In genomic region chr5:149961178-149961577, GRCm38 (mm10) we compare ENCODE assay signal across 31 mouse cellular contexts. TPM values are rescaled to one million over a fixed set of nuclear protein-coding genes. Genes with fewer than 3 reads are reported as not detected.
DNase-seq lines count a peak whose midpoint lies in the region; ATAC-seq and TF ChIP-seq lines count a peak whose summit lies in the region.
"Had no signal": no experiment of that assay in that cellular context is flagged by ENCODE, and none has a peak within 500 bp of the region (broad histone marks: within the 10 kb centered on the region; RNA-seq: fewer than 3 reads in every experiment).

No protein-coding gene starts in this region.

- H3K9me3 ChIP-seq in heart, embryonic 10.5 days: no peaks in the 10 kb centered on the region
- H3K9me3 ChIP-seq in kidney, embryonic 15.5 days (replicated peaks): no peaks in the 10 kb centered on the region
- H3K9me3 ChIP-seq in heart, embryonic 16.5 days (replicated peaks; ENCODE audit: control insufficient read depth, low read length): no peaks in the 10 kb centered on the region
- no peaks in the 10 kb centered on the region for H3K9me3 ChIP-seq in forebrain, embryonic 16.5 days (ENCODE audit: control insufficient read depth, low read length)
- H3K9me3 ChIP-seq: heart, embryonic 13.5 days; hindbrain, embryonic 10.5 days; hindbrain, embryonic 15.5 days; limb, embryonic 12.5 days; liver, embryonic 13.5 days; stomach, embryonic 15.5 days had no signal

- TF ChIP-seq EP300 in heart, adult 2 months (IDR thresholded peaks at IDR 0.05; ENCODE audit: insufficient read depth, low read depth, low read length): 0 out of 2 replicates have a peak, but pooled peaks have one; percentile 13

- TF ChIP-seq CTCF in heart, adult 2 months (IDR thresholded peaks at IDR 0.05): no peak

- intact Hi-C loops in heart, adult 2 months (cut with DNase I): no loop called here

- 47% methylated on average over 11 of the region's 11 CpGs for WGBS in heart, adult 2 months
- 80% methylated on average over 11 of the region's 11 CpGs for WGBS in heart, embryonic 10.5 days
- whole genome bisulfite sequencing in kidney, embryonic 15.5 days: 57% methylated on average over 11 of the region's 11 CpGs
- 39% methylated on average over 11 of the region's 11 CpGs for WGBS in heart, embryonic 16.5 days
- 94% methylated on average over 11 of the region's 11 CpGs for WGBS in forebrain, embryonic 16.5 days

- no peak overlapping the region for H3K27ac ChIP-seq in heart, adult 2 months
- H3K27ac ChIP-seq in heart, embryonic 10.5 days: no peak overlapping the region
- H3K27ac ChIP-seq in kidney, embryonic 15.5 days: no peak overlapping the region
- no peak overlapping the region for H3K27ac ChIP-seq in heart, embryonic 16.5 days (ENCODE audit: low read length)
- H3K27ac ChIP-seq in forebrain, embryonic 16.5 days (ENCODE audit: low read length): no peak overlapping the region
- H3K27ac ChIP-seq: heart, embryonic 13.5 days; hindbrain, embryonic 10.5 days; hindbrain, embryonic 15.5 days; limb, embryonic 12.5 days; liver, embryonic 13.5 days; stomach, embryonic 15.5 days had no signal

- no peaks in the 10 kb centered on the region for H3K27me3 ChIP-seq in heart, adult 2 months (ENCODE audit: control insufficient read depth, insufficient read depth, low read length)
- no peaks in the 10 kb centered on the region for H3K27me3 ChIP-seq in heart, embryonic 10.5 days (ENCODE audit: insufficient read depth, poor library complexity, severe bottlenecking)
- no peaks in the 10 kb centered on the region for H3K27me3 ChIP-seq in kidney, embryonic 15.5 days
- no peaks in the 10 kb centered on the region for H3K27me3 ChIP-seq in heart, embryonic 16.5 days (ENCODE audit: control insufficient read depth, insufficient read depth, low read length)
- no peaks in the 10 kb centered on the region for H3K27me3 ChIP-seq in forebrain, embryonic 16.5 days (replicated peaks; ENCODE audit: control insufficient read depth, insufficient read depth, low read length)
- H3K27me3 ChIP-seq: heart, embryonic 13.5 days; hindbrain, embryonic 15.5 days; limb, embryonic 12.5 days; liver, embryonic 13.5 days; stomach, embryonic 15.5 days had no signal

- no peak overlapping the region for H3K4me2 ChIP-seq in kidney, embryonic 15.5 days
- no peak overlapping the region for H3K4me2 ChIP-seq in heart, embryonic 16.5 days (ENCODE audit: low read depth, low read length)
- H3K4me2 ChIP-seq in forebrain, embryonic 16.5 days (ENCODE audit: low read length): no peak overlapping the region
- H3K4me2 ChIP-seq: heart, embryonic 13.5 days; hindbrain, embryonic 15.5 days; limb, embryonic 12.5 days; liver, embryonic 13.5 days; stomach, embryonic 15.5 days had no signal

- no peaks in the 10 kb centered on the region for H3K79me2 ChIP-seq in heart, adult 2 months (replicated peaks; ENCODE audit: control insufficient read depth, insufficient read depth, low read length)

- DNase-seq in heart, adult 2 months: peak in 1 of 2 experiments; percentile 36
- no peak for DNase-seq in heart, embryonic 10.5 days (ENCODE audit: low spot score)
- DNase-seq in kidney, postnatal 10 days: peak; percentile 17
- DNase-seq in heart, postnatal 4 days: peak; percentile 59
- DNase-seq: adrenal gland, postnatal 10 days; cerebellum, adult 8-10 months; cerebellum, postnatal 36 days; gastrocnemius, postnatal 25 days; kidney, adult 2 months; layer of hippocampus, adult 9-11 months; liver, embryonic 13.5 days; lung, adult 18-20 months; lung, postnatal 14 days; midbrain, embryonic 14.5 days; thymus, postnatal 14 days had no signal

- H3K9ac ChIP-seq in heart, adult 2 months (ENCODE audit: low read depth, low read length): no peak overlapping the region
- no peak overlapping the region for H3K9ac ChIP-seq in kidney, embryonic 15.5 days
- H3K9ac ChIP-seq in heart, embryonic 16.5 days (ENCODE audit: low read length): no peak overlapping the region
- H3K9ac ChIP-seq in forebrain, embryonic 16.5 days (replicated peaks; ENCODE audit: low read depth, low read length): no peak overlapping the region
- H3K9ac ChIP-seq: heart, embryonic 13.5 days; hindbrain, embryonic 15.5 days; limb, embryonic 12.5 days; liver, embryonic 13.5 days; stomach, embryonic 15.5 days had no signal

- TF ChIP-seq POLR2A in heart, adult 2 months (IDR thresholded peaks at IDR 0.05; ENCODE audit: insufficient read depth, low read depth, low read length): no peak

- H3K4me1 ChIP-seq in heart, adult 2 months (ENCODE audit: control insufficient read depth, insufficient read depth, low read length): no peaks in the 10 kb centered on the region
- no peaks in the 10 kb centered on the region for H3K4me1 ChIP-seq in heart, embryonic 10.5 days
- peaks cover 10% of the 10 kb centered on the region; the same call in 1 of the 2 replicates for H3K4me1 ChIP-seq in kidney, embryonic 15.5 days
- H3K4me1 ChIP-seq in heart, embryonic 16.5 days (ENCODE audit: control insufficient read depth, insufficient read depth, low read length): peaks cover 10% of the 10 kb centered on the region; the same call in 1 of the 2 replicates
- H3K4me1 ChIP-seq in forebrain, embryonic 16.5 days (replicated peaks; ENCODE audit: control insufficient read depth, insufficient read depth, low read length): 0 out of 2 replicates have a peak, but pooled peaks cover 7% of the 10 kb centered on the region
- H3K4me1 ChIP-seq: liver, embryonic 13.5 days; stomach, embryonic 15.5 days had no signal

- no peak overlapping the region for H3K4me3 ChIP-seq in heart, adult 2 months
- H3K4me3 ChIP-seq in heart, embryonic 10.5 days: no peak overlapping the region
- H3K4me3 ChIP-seq in kidney, embryonic 15.5 days (replicated peaks): no peak overlapping the region
- no peak overlapping the region for H3K4me3 ChIP-seq in heart, embryonic 16.5 days (ENCODE audit: low read length)
- H3K4me3 ChIP-seq in forebrain, embryonic 16.5 days (replicated peaks; ENCODE audit: low read length): no peak overlapping the region
- H3K4me3 ChIP-seq: heart, embryonic 13.5 days; hindbrain, embryonic 10.5 days; hindbrain, embryonic 15.5 days; limb, embryonic 12.5 days; liver, embryonic 13.5 days; stomach, embryonic 15.5 days had no signal

- ATAC-seq in kidney, embryonic 15.5 days (replicated peaks; ENCODE audit: low FRiP score): no peak
- peak; percentile 70; the same call in 1 of the 2 replicates for ATAC-seq in heart, embryonic 16.5 days (replicated peaks; ENCODE audit: extremely low read depth, insufficient read depth, low FRiP score)
- ATAC-seq in forebrain, embryonic 16.5 days: no peak
- no peak for ATAC-seq in erythroblast, adult 5-6 weeks (replicated peaks; ENCODE audit: low FRiP score, poor library complexity, severe bottlenecking)
- ATAC-seq: forebrain, embryonic 14.5 days; inflammation-experienced regulatory T-cells, adult 6 months; Patski had no signal

- H3K36me3 ChIP-seq in heart, adult 2 months (ENCODE audit: control insufficient read depth, insufficient read depth, low read length): no peaks in the 10 kb centered on the region
- H3K36me3 ChIP-seq in heart, embryonic 10.5 days: no peaks in the 10 kb centered on the region
- H3K36me3 ChIP-seq in kidney, embryonic 15.5 days: no peaks in the 10 kb centered on the region
- no peaks in the 10 kb centered on the region for H3K36me3 ChIP-seq in heart, embryonic 16.5 days (ENCODE audit: control insufficient read depth, insufficient read depth)
- no peaks in the 10 kb centered on the region for H3K36me3 ChIP-seq in forebrain, embryonic 16.5 days (ENCODE audit: control insufficient read depth, insufficient read depth)
- H3K36me3 ChIP-seq: heart, embryonic 13.5 days; hindbrain, embryonic 10.5 days; hindbrain, embryonic 15.5 days; limb, embryonic 12.5 days; liver, embryonic 13.5 days; stomach, embryonic 15.5 days had no signal

RNA-seq across cellular contexts. Expression of gene Rxfp2, which starts 57.3 kb away (rescaled TPM):
- not detected for total RNA-seq in heart, adult 2 months (2021)
- polyA plus RNA-seq in heart, adult 2 months (2012; rRNA removed): 0.10 TPM in 1 of 2 replicates, not detected in the other
- polyA plus RNA-seq in heart, embryonic 10.5 days (2016; fragmentation: Nextera tagmentation; extraction: Ambion mirVana): 0.36 and 0.59 TPM in 2 replicates
- 4.0 and 4.3 TPM in 2 replicates for polyA plus RNA-seq in kidney, embryonic 15.5 days (2015; fragmentation: Nextera tagmentation; extraction: Ambion mirVana)
- polyA plus RNA-seq in heart, embryonic 16.5 days (2015; fragmentation: Nextera tagmentation; extraction: Ambion mirVana): 0.21 and 0.22 TPM in 2 replicates
- total RNA-seq in heart, postnatal 4 days (2021): not detected
- polyA plus RNA-seq in forebrain, embryonic 16.5 days (2015; fragmentation: Nextera tagmentation; extraction: Ambion mirVana): 0.34 TPM in 1 of 2 replicates, not detected in the other
- total RNA-seq in erythroblast, adult 5-6 weeks (2015; ENCODE audit: low replicate concordance): not detected in 2 replicates
- total RNA-seq in erythroblast, adult 5-6 weeks (2017; ENCODE audit: low replicate concordance): not detected in 2 replicates
- total RNA-seq: adrenal gland, postnatal 10 days; gastrocnemius, adult 18-20 months; gastrocnemius, postnatal 25 days; MEL; monocyte, adult 5-6 weeks had no signal
- polyA plus RNA-seq: inflammation-experienced regulatory T-cells, adult 6 months; Patski; small intestine, adult 2 months had no signal
